Mouse (Mus musculus): ENCODE data around the gene Pebp1.

GRCm38 (mm10) chr5:117306826-117307225, 19.4 kb upstream of the Pebp1 start:
- no peak for TF ChIP-seq POLR2A (IDR thresholded peaks at IDR 0.05; ENCODE audit: insufficient read depth, low read length)
- TF ChIP-seq CTCF (IDR thresholded peaks at IDR 0.05; ENCODE audit: low read depth, low read length): no peak
- TF ChIP-seq EP300 (IDR thresholded peaks at IDR 0.05; ENCODE audit: insufficient read depth, low read depth, low read length): no peak

Data from ES-Bruce4 (cell line).